Mouse (Mus musculus) thymus, adult 18-20 months (tissue): ENCODE results near the gene H2-T23.
"Not testable (repeated sequence)": the region's sequence is repeated elsewhere in the genome, so short reads cannot be mapped to it uniquely, and the experiment has no call there.

Experiments
- DNase-seq, 2 experiments: peaks; one replicate each; pipeline ENCODE4 v3.0.0; 2022; ENCODE audit warnings: mixed read lengths in 2 of 2

The H2-T23 gene

GRCm38 (mm10) chr17:36022922-36023321 is 9.7 kb downstream of the H2-T23 start:
- DNase-seq = no peak

- no peak for DNase-seq
Observed at GRCm38 (mm10) chr17:36022098-36022497, 10.6 kb downstream of the H2-T23 start.

- no peak for DNase-seq
Observed at GRCm38 (mm10) chr17:36021309-36021708, 11.3 kb downstream of the H2-T23 start.

GRCm38 (mm10) chr17:36020191-36021073 is 12.2 kb downstream of the H2-T23 start, which contains the start of gene H2-T24:
Gene H2-T24 (minus strand): TSS chr17:36020560.
- DNase-seq = peak; percentile 67 to 79

- no peak for DNase-seq
Observed at GRCm38 (mm10) chr17:36019519-36019918, 13.1 kb downstream of the H2-T23 start.

- DNase-seq = no peak
Observed at GRCm38 (mm10) chr17:36018979-36019378, 13.7 kb downstream of the H2-T23 start.

GRCm38 (mm10) chr17:36017046-36017445 is 15.6 kb downstream of the H2-T23 start:
- no peak for DNase-seq

- no peak for DNase-seq
Observed at GRCm38 (mm10) chr17:36014977-36015376, 17.7 kb downstream of the H2-T23 start.

GRCm38 (mm10) chr17:36004409-36004808 is 28.2 kb downstream of the H2-T23 start:
- not testable (repeated sequence) for DNase-seq

- no peak for DNase-seq
Observed at GRCm38 (mm10) chr17:36003331-36003730, 29.3 kb downstream of the H2-T23 start.

GRCm38 (mm10) chr17:36001966-36002365 is 30.7 kb downstream of the H2-T23 start:
- no peak for DNase-seq

- DNase-seq = no peak
Observed at GRCm38 (mm10) chr17:36001121-36001897, 31.3 kb downstream of the H2-T23 start.

GRCm38 (mm10) chr17:36000349-36000748 is 32.3 kb downstream of the H2-T23 start:
- DNase-seq = no peak

GRCm38 (mm10) chr17:35999356-35999755 is 33.3 kb downstream of the H2-T23 start:
- peak; percentile 63 to 88 for DNase-seq

- no peak for DNase-seq
Observed at GRCm38 (mm10) chr17:35998545-35999305, 33.9 kb downstream of the H2-T23 start.

- peak in 1 of 2 experiments; percentile 55 for DNase-seq
Observed at GRCm38 (mm10) chr17:35997713-35998510, 34.7 kb downstream of the H2-T23 start.

- peak; percentile 89 to 96 for DNase-seq
Observed at GRCm38 (mm10) chr17:35996949-35997348, 35.7 kb downstream of the H2-T23 start.

- DNase-seq = no peak
Observed at GRCm38 (mm10) chr17:35994879-35995240, 37.8 kb downstream of the H2-T23 start.

- peak; percentile 70 to 81 for DNase-seq
Observed at GRCm38 (mm10) chr17:35994175-35994878, 38.3 kb downstream of the H2-T23 start.

- DNase-seq = peak; percentile 54 to 60
Observed at GRCm38 (mm10) chr17:35993675-35994074, 39.0 kb downstream of the H2-T23 start.

GRCm38 (mm10) chr17:35991781-35992180 is 40.9 kb downstream of the H2-T23 start:
- no peak for DNase-seq
